Mouse (Mus musculus): Measurements from ENCODE around the gene Kat5.

DNA sequence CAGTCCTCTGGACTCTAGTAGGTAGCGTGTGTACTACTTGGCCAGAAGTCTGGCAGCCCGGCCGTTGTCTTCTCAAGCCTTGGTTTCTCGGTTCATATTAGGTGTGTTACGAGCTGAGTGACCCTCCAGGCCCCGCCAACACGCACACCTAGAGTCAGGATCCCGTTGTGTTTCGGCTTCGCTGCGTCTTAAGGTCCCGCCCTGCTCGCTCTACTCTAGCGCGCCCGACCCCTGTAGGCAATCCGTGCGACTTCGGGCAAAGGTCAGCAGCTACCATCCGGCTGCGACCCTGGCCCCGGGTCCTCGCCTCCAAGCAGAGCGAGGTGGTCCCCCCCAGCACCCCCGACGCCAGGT is 42.9 kb downstream of the Kat5 start:
- TF ChIP-seq POLR2A (IDR thresholded peaks at IDR 0.05; ENCODE audit: borderline replicate concordance, insufficient read depth, low read length) (no peak), CTCF (IDR thresholded peaks at IDR 0.05; ENCODE audit: borderline replicate concordance, insufficient read depth, low read depth, low read length) (no peak)
